Mouse (Mus musculus) spleen, adult 2 months (tissue): Measurements from ENCODE around the gene Olfr68.

Experiments used
- CTCF ChIP-seq: fragments of 200-500 bp; IDR thresholded peaks from 2 replicates; pipeline ENCODE4 v1.5.1; 2011; ENCODE audit warnings: mild to moderate bottlenecking, inconsistent platforms; ENCODE audit not compliant: insufficient read depth, insufficient read length, insufficient replicate concordance; ENCODE audit errors: extremely low read depth
- POLR2A ChIP-seq: fragments of 200-500 bp; IDR thresholded peaks from 2 replicates; pipeline ENCODE4 v1.6.1; 2011; ENCODE audit warnings: low read depth, low read length, inconsistent platforms

DNA sequence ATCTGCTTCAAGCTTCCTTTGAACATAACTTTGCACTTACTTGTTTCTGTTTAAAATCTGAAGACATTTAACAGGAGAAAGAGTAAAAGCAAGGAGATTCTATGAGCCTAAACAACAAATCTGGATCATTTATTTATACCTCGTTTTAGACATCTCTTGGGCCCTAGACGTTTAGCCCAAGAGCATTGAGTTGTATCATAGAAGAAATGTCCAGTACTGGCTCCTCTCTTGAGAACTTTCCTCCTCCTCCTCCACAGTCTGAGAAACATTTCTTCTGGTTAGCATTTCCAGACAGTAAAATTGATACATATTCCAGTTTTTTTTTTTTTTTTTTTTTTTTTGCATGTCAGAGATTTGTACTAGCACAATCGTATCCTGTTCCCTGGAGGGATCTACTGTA is 12.2 kb upstream of the Olfr68 start, which contains the start of gene Olfr67:
- TF ChIP-seq POLR2A = no peak
- no peak for TF ChIP-seq CTCF
